Mouse (Mus musculus) ES-Bruce4 (cell line): ENCODE data around the gene Olfr211. TPM values are rescaled to one million over a fixed set of nuclear protein-coding genes. Genes with fewer than 3 reads are reported as not detected.
"Not testable (repeated sequence)": the region's sequence is repeated elsewhere in the genome, so short reads cannot be mapped to it uniquely, and the experiment has no call there.

Source experiments
- H3K27ac ChIP-seq: 2 replicates; pipeline ENCODE4 v1.5.1; 2012; ENCODE audit warnings: low read length, inconsistent platforms; ENCODE audit not compliant: insufficient read depth
- H3K27me3 ChIP-seq: 2 replicates; pipeline ENCODE4 v1.6.1; 2012; ENCODE audit warnings: mild to moderate bottlenecking, low read length, inconsistent platforms; ENCODE audit not compliant: control insufficient read depth, poor library complexity, insufficient read depth, severe bottlenecking
- H3K36me3 ChIP-seq: 2 replicates; pipeline ENCODE4 v1.6.1; 2012; ENCODE audit warnings: inconsistent platforms, mild to moderate bottlenecking, low read length, moderate library complexity; ENCODE audit not compliant: control insufficient read depth, poor library complexity, insufficient read depth, severe bottlenecking
- H3K4me1 ChIP-seq: one replicate; pipeline ENCODE4 v1.8.1; 2011; ENCODE audit warnings: low read length; ENCODE audit not compliant: control insufficient read depth, insufficient read depth
- H3K4me3 ChIP-seq: 2 replicates; pipeline ENCODE4 v1.5.1; 2011; ENCODE audit warnings: low read depth, mild to moderate bottlenecking, low read length
- H3K9ac ChIP-seq: 2 replicates; pipeline ENCODE4 v1.6.1; 2012; ENCODE audit warnings: low read depth, mild to moderate bottlenecking, inconsistent platforms; ENCODE audit not compliant: poor library complexity, severe bottlenecking
- H3K9me3 ChIP-seq: replicated peaks from 2 replicates; pipeline ENCODE4 v1.6.1; 2012; ENCODE audit warnings: mild to moderate bottlenecking, low read length, inconsistent platforms; ENCODE audit not compliant: control insufficient read depth, poor library complexity, insufficient read depth, severe bottlenecking
- CTCF ChIP-seq: IDR thresholded peaks from one replicate; pipeline ENCODE4 v1.8.1; 2011; ENCODE audit warnings: low read depth, low read length
- EP300 ChIP-seq: IDR thresholded peaks from 2 replicates; pipeline ENCODE4 v1.6.1; 2011; ENCODE audit warnings: low read depth, low read length; ENCODE audit not compliant: insufficient read depth
- POLR2A ChIP-seq: IDR thresholded peaks from one replicate; pipeline ENCODE4 v1.8.1; 2011; ENCODE audit warnings: low read length; ENCODE audit not compliant: insufficient read depth
- polyA plus RNA-seq: library from polyadenylated mRNA; stranded (reverse); fragments of >200 nt; gene quantifications from 2 replicates; pipeline ENCODE4 v1.2.4, GENCODE M21; 2011; ENCODE audit warnings: low read depth; ENCODE audit not compliant: missing spikeins, insufficient read depth, insufficient read length

Gene Olfr211
- polyA plus RNA-seq, 1 experiment: not detected

DNA sequence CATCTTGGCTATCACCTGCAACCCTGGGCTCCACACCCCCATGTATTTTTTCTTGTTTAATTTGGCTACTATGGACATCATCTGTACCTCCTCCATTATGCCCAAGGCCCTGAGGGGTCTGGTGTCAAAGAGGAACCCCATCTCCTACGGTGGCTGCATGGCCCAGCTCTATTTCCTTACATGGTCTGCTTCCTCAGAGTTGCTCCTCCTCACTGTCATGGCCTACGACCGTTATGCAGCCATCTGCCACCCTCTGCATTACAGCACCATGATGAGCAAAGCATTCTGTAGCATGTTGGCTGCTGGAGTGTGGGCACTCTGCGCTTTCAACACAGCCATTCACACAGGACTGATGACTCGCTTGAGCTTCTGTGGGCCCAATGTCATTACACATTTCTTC, 4.9 kb downstream of the Olfr211 start:
- Histone ChIP-seq H3K9ac (no peak overlapping the region), H3K36me3 (no peaks in the 10 kb centered on the region), H3K4me1 (no peaks in the 10 kb centered on the region), H3K27me3 (no peaks in the 10 kb centered on the region), H3K27ac (no peak overlapping the region), H3K4me3 (no peak overlapping the region), H3K9me3 (no peaks in the 10 kb centered on the region)
- TF ChIP-seq EP300: no peak
- no peak for TF ChIP-seq CTCF
- TF ChIP-seq POLR2A: no peak

DNA sequence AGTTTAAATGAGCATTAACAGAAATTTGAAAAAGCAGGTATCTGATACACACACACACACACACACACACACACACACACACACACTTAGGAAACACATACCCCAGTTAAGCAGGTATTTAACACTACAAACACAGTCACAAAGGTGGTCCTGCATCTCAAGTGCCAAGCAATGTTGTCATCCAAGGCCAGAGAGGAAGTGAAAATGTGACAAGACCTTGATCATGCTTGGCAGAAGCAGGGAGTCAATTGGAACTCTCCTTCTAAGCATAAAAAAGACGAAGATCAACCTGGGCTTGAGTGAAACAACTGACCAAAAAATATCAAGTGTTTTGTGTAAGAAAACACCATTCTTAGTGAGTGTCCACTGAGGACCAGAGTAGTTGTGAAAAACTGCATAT, 7.1 kb downstream of the Olfr211 start:
- Histone ChIP-seq H3K27me3 (no peaks in the 10 kb centered on the region), H3K36me3 (no peaks in the 10 kb centered on the region), H3K27ac (no peak overlapping the region), H3K9ac (no peak overlapping the region), H3K4me1 (no peaks in the 10 kb centered on the region), H3K4me3 (no peak overlapping the region), H3K9me3 (no peaks in the 10 kb centered on the region)
- TF ChIP-seq POLR2A (no peak), CTCF (no peak), EP300 (no peak)

GRCm38 (mm10) chr6:116506302-116507003, 17.6 kb downstream of the Olfr211 start, which contains the start of gene Olfr212:
Gene Olfr212, plus strand, starts transcription at chr6:116506516.
- H3K36me3 ChIP-seq, H3K4me3 ChIP-seq, H3K27me3 ChIP-seq, H3K27ac ChIP-seq, H3K4me1 ChIP-seq, H3K9ac ChIP-seq: not testable (repeated sequence)
- H3K9me3 ChIP-seq: peaks cover 24% of the 10 kb centered on the region

DNA sequence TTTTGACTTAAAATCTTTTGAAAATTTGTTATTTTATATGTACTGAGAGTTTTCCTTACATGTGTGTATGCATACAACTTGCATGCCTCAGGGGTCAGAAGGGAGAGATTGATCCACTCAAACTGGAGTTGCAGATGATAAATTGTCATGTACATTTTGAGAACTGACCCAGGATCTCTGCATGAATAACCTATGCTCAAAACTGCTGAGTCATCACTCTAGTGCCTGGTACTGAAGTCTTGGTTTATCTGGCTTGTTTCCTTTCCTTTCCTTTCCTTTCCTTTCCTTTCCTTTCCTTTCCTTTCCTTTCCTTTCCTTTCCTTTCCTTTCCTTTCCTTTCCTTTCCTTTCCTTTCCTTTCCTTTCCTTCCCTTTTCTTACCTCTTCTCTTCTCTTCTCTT, 25.9 kb downstream of the Olfr211 start:
- Histone ChIP-seq H3K27ac (no peak overlapping the region), H3K9me3 (no peaks in the 10 kb centered on the region), H3K36me3 (no peaks in the 10 kb centered on the region), H3K4me1 (no peaks in the 10 kb centered on the region), H3K9ac (no peak overlapping the region), H3K4me3 (no peak overlapping the region), H3K27me3 (no peaks in the 10 kb centered on the region)
- TF ChIP-seq EP300 (no peak), POLR2A (no peak), CTCF (no peak)

DNA sequence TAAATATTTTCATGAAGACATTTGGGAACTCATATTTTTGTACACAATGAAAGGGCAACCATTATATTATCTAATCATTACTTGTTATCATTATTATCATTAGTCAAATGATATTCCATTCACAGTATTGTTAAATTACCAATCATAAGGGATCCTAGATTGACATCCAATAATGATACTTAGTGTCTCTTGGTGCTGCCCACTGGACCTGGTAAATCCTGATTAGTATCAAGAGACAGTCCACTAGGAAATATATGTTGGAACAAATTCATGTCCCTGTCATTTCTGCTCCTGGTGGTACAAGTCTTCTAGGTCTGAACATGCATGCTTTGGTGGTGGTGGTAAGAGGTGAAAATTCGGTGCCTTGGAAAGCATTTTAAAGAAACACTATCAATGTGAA, 49.3 kb downstream of the Olfr211 start, which contains the start of gene Olfr213:
Gene Olfr213 (plus strand): TSS at position 301 of the 400 bp plus-strand sequence.
- 0 out of 2 replicates have a peak, but pooled peaks cover 2% of the 10 kb centered on the region for H3K9me3 ChIP-seq
- no peaks in the 10 kb centered on the region for H3K4me1 ChIP-seq
- TF ChIP-seq CTCF (no peak), EP300 (no peak), POLR2A (no peak)

DNA sequence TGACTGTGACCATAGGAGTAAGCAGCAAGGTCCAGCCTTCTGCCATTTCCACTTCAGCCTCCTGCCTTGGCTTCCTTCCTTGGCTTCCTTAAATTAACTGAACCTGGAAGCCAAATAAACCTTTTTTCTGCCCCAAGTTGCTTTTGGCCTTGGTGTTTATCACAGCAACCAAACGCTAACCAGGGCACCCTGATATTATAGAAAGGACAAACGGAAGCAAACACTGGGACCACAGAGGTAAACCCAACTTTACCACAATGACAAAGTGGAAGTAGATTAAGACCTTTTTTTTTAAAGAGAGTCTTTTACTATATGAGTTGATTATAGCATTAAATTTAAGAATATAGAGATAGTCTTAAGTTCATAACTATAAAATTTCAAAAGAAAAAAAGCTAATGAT, 53.6 kb downstream of the Olfr211 start:
- TF ChIP-seq EP300 (no peak), POLR2A (no peak), CTCF (no peak)
- Histone ChIP-seq H3K4me1 (no peaks in the 10 kb centered on the region), H3K9me3 (no peaks in the 10 kb centered on the region), H3K4me3 (no peak overlapping the region), H3K36me3 (no peaks in the 10 kb centered on the region), H3K9ac (no peak overlapping the region), H3K27me3 (no peaks in the 10 kb centered on the region), H3K27ac (no peak overlapping the region)

More for the DNA sequence above, 49.3 kb downstream of the Olfr211 start, which contains the start of gene Olfr213:
- Histone ChIP-seq H3K4me3 (no peak within 1 kb of the TSS), H3K27ac (no peak within 1 kb of the TSS), H3K9ac (no peak within 1 kb of the TSS), H3K27me3 (no peaks in the 10 kb centered on the region), H3K36me3 (no peaks in the 10 kb centered on the region)

Other genes starting within 250 kb of the Olfr211 start
- gene Zfand4, start 224.9 kb upstream of the Olfr211 start, polyA plus RNA-seq: 4.3 and 7.0 TPM in 2 replicates
- 29.0 and 34.1 TPM in 2 replicates for gene March8, start 151.1 kb upstream of the Olfr211 start, polyA plus RNA-seq
- 5.6 and 6.5 TPM in 2 replicates for gene Alox5, start 27.9 kb upstream of the Olfr211 start, polyA plus RNA-seq
- not detected in 2 replicates for gene Olfr212, start 17.4 kb downstream of the Olfr211 start, polyA plus RNA-seq
- not detected in 2 replicates for gene Olfr213, start 49.4 kb downstream of the Olfr211 start, polyA plus RNA-seq
- gene Gm5580, start 62.0 kb downstream of the Olfr211 start, polyA plus RNA-seq: not detected in 2 replicates
- not detected in 2 replicates for gene Olfr214, start 65.1 kb downstream of the Olfr211 start, polyA plus RNA-seq
- not detected in 2 replicates for gene Olfr215, start 95.1 kb downstream of the Olfr211 start, polyA plus RNA-seq
- 15.0 and 18.9 TPM in 2 replicates for gene Zfp422, start 139.9 kb downstream of the Olfr211 start, polyA plus RNA-seq
- gene Depp1, start 161.5 kb downstream of the Olfr211 start, polyA plus RNA-seq: not detected in 2 replicates
- 2.9 and 4.1 TPM in 2 replicates for gene Rassf4, start 184.9 kb downstream of the Olfr211 start, polyA plus RNA-seq
- gene Tmem72, start 227.8 kb downstream of the Olfr211 start, polyA plus RNA-seq: 0.05 and 0.07 TPM in 2 replicates